Mouse (Mus musculus): Measurements from ENCODE around the gene Eif3d.

DNA sequence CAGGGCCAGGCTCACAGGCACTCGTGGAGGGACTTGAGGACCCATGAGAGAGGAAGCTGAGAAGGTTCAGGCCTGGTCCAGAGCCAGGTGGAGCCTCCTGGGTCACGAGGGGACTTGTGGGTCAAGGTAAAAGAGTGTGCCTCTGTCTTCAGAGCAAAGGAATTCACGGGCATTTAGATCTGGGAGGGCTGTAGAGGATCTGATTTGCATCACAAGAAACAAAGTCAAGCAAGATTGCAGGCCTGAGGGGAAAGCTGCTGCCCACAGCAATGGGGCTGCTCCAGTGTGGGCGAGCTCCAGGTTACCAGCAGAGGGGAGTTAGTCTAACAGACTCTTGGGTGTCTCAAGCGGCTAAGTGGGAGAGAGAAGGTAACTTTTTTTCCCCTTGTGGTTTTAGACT is 30.8 kb upstream of the Eif3d start:
- no peak for TF ChIP-seq CTCF (IDR thresholded peaks at IDR 0.05; ENCODE audit: low read depth, low read length)
- no peak for TF ChIP-seq TAL1 (conservative IDR thresholded peaks at IDR 0.05; ENCODE audit: low read depth, low read length)
- TF ChIP-seq GATA1 (IDR thresholded peaks at IDR 0.05; ENCODE audit: borderline replicate concordance, low read length), result no peak
- no peak for TF ChIP-seq GATA2 (IDR thresholded peaks at IDR 0.05; ENCODE audit: borderline replicate concordance, low read depth, low read length)
- TF ChIP-seq POLR2AphosphoS5 (IDR thresholded peaks at IDR 0.05; ENCODE audit: insufficient replicate concordance, low read depth, low read length), result no peak
